Mouse (Mus musculus) CD4-positive, CD25-positive, alpha-beta regulatory T cell, adult 4 months (primary cell): ENCODE measurements around the gene Gm20388. TPM values are rescaled to one million over a fixed set of nuclear protein-coding genes. Genes with fewer than 3 reads are reported as not detected.

Experiments used
- ATAC-seq: one replicate; pipeline ENCODE4 v1.8.0; 2017
- polyA plus RNA-seq, 2 experiments: library from polyadenylated mRNA; unstranded; fragments of 100-300 nt; shearing (Covaris generic); gene quantifications; one replicate each; pipeline ENCODE4 v1.2.1; 2017

The Gm20388 gene
- polyA plus RNA-seq, 2 experiments from 2014 or later: 10.7 to 12.8 TPM

DNA sequence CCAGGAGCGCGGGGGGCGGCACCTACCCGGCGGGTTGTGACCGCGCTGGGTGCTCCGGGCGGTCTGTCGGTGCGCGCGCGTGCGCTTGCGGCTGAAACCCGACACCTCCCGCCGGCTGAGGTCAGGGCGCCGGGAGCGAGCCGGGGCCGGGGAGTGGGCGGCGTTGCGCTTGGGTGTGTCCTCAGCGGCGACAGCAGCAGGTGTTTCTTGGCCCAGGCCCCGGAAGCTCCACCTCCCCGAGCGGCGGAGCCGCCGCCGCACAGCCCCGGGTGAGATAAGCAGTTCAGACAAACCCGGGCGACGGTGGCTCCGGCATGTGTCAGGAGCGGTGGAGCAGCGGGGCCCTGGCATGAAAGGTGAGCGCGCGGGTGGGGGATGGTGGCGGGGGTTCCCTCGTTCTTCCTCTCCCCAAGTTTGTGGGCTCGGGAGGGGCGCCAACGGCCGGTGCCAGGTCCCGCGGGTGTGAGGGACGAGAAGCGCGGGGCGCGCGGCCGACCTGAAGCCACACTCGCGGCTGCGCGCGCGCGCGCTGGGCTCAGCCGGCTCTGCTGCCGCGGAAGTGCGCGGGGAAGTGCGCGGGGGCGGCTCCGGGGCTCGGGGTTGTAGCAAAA, 626.7 kb downstream of the Gm20388 start:
- ATAC-seq: peak; percentile 59

DNA sequence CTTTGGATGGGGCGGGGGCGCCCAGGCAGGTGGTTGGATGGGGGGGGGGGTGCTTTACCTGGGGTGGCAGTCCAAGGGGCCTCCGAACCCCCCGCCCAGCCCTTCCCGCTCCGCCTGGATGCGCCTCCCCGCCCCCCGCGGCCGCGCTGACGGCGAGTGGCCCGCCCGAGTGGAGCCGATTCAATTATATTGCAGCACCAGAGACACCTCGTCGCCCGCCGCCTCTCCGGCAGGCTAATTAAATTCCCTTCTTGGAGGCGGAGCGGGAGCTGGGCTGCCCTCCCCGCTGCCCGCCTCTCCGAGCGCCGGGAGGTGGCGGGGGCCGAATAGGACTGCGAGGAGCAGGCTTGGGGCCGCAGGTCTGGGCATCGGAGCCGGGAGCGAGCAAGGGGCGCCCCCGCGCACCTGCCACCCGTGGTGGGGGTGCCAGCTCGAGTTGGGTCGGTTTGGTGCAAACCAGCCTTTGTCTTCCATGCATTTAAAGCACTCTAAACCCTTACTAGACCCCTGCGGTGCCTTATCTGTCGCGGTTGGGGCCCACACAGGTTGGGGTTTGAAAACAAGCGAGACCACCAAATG, 627.3 kb downstream of the Gm20388 start:
- no peak for ATAC-seq

DNA sequence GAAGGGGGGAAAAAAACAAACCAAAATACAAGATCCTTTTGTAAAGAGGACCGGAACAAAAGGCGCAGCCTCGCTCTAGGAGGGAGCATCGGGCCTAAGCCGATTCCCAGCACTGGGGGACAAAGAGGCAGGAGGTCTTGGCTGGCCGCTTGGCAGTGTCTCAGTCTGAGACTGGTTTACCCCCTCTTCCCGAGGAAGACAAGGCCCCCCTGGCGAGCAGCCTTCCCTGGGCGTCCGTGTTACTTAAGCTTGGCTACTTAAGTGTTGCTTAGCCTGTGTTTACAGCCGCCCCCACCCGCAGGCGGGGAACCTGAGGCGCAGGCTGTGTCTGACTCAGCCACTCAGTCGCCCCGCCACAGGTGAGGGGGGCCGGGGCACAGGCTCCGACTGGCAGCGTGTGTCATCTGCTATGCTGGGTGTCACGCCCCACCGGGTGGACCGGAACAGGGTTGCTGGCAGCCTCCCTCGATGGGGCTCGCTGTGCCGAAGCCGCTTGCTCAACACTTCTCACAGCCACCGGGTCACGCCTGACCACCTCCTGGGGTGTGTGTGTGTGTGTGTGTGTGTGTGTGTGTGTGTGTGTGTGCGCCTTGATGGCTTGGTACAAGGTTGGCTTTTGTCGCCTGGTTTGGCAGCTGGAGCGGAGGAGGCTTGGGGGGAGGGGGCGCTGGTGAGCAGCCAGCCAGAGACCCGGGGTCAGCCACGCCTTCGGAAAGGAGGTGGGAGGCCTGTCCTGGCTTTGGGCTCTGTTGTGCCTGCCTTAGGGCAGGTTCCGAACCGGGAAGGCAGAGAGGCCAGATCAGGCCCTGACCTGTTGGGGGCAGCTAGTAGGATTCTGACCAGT, 628.0 kb downstream of the Gm20388 start:
- ATAC-seq: peak; percentile 77

DNA sequence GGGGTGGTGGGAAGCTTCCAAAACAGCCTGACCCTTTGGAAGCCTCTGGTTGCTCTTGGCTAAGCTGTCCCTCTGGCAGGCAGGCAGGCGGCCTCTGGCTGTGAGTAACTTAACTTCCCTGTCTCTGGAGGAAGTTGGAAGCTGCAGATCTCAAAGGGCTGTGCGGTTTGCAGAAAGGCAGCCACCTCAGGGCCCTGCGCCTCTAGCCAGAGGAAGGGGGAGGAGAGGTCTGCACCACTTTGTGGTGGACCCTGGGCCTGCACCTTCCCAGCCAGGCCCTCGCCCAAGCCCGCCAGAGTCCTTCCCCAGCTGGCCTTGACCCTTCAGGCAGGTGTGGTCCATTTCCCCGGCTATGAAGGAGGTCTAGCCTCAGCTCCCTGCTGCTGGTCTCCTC, 628.7 kb downstream of the Gm20388 start:
- ATAC-seq: no peak

DNA sequence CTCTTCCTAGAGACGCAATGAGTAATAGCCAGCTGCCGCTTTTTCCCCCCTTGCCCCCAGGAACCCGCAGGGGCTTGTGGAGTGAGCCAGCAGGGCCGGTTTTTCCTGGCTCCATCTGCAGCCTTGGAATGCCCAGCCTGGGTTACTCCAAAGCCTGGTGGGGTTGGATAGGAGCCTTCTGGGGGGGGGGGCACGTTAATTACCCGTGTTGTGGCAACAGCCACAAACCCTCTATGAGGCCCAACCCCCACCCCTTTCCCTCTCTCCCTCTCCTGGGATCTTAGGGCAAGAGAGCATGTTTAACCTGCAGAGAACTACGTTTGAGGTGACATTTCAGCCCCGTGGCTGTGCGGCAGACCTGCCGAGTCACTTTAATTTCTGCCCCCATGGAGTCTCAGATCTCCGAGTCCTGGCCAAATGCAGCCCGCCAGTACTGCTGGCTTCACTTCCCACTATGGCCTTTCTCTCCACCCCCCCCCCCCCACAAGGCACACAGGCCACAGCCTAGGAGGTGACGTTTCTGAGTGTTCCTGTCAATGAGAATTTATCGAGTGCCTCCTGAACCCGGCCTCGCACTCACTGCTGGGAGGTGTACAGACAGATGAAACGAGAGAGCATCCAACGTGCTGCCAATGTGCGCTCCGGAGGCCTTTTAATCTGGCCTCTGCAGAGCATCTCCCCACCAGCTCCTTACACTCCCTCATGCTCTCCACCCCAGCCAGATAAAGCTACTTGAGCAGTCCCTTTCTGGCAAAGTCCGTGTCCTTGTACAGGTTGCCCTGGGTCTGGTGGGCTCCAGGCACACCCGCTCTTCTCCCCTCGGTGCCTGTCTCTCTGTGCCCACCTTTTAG, 629.4 kb downstream of the Gm20388 start:
- no peak for ATAC-seq

DNA sequence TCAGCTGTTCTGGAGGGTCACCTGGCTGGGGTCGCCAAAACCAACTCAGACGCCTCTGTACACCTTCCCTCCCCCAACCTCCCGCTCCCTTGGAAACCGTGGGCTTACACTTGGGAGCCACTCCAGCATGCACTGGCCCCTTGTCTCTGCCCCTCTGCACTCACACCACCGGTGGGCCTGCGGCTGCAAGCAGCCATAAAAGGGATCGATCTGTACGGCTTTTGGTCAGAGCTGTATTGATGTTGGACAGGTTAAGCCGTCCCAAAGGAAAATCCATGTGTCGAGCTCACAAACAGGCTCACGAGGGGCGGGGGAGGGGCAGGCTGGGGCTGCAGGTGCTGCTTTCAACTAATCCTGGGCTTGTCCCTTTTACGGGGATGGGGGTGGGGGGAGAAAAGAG, 632.4 kb downstream of the Gm20388 start:
- ATAC-seq: no peak

DNA sequence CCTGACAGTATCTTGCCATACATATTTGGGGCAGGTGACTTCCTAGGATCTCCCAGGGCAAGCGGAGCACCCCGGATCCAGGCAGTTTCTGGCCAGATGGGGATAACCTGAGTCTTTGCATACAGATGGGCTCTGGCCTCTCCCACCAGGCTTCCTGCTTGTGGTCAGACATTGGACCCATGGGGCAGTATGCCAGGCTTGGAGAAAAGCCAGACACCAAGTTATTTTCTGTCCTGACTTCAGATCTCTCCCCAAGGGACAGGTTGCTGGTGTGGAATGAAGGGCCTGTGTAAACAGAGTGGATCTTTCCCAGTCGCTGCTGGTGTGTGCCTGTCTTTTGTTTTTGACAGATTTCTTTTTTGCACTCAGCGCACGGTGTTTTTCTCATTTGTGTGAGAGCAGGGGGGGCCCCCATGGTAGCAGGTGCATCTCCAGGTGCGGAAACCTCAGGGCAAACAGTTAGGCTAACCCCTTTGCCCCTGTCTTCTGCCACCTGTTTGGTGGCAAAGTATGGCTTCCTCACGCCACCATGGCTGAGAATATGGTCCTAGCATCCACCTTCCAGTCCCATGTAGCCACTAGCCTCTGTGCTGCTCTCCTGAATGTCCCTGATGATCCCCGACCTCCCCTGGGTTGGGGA, 632.9 kb downstream of the Gm20388 start:
- peak; percentile 7 for ATAC-seq

DNA sequence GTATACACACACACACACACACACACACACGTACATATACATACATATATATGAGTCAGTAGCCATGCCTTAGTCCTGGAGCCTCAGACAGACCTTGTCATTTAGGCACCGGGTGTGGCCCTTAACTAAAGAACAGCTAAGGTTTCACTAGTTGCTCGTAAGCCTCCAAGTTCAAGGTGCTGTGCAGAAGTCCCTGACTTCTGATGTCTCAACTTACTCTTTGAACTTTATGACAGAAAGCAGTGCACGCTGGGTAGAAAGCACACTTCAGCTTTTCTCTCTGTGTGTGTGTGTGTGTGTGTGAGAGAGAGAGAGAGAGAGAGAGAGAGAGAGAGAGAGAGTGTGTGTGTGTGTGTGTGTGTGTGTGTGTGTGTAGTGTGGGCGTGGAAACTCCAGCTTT, 633.5 kb downstream of the Gm20388 start:
- ATAC-seq: peak; percentile 75

DNA sequence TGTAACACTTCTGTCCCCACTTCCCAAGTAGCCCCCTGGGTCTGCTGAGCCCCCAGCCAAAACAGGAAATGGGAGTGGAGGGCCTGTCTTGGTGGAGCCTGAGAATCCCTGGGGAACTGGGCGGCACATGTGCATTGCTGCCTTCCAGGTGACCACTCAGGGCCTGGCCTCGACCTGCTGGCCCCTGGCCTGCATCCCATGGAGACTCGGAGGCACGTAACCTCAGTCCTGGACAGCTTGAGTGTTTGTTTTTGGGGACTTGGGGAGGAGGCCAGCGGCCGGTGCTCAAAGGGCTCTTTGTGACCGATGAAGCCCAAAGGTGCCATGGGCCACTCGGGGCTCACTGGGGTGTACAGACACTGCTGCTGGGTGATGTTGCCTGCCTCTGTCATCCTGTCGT, 636.9 kb downstream of the Gm20388 start:
- no peak for ATAC-seq

DNA sequence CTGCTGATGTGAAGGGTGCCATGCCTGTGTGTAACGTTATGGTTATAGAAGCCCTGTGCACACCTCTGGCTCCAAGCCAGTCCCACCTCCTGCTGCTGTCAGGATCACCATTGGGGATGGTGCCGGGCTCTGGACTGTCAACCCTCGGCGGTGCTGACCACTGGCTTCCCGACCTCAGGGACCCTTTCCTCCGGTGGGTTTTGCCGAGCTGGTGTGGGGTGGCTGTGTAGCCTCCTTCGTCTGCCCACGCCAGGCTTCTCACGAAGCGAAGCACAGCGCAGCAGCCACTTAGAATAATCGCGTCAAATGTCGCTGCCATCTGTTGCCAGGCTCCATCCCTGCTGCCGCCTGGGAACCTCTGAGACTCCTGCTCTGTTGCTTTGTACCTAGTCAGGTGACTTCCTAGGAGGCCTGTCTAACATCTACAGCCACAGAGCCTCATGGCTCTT, 637.7 kb downstream of the Gm20388 start:
- ATAC-seq: no peak

DNA sequence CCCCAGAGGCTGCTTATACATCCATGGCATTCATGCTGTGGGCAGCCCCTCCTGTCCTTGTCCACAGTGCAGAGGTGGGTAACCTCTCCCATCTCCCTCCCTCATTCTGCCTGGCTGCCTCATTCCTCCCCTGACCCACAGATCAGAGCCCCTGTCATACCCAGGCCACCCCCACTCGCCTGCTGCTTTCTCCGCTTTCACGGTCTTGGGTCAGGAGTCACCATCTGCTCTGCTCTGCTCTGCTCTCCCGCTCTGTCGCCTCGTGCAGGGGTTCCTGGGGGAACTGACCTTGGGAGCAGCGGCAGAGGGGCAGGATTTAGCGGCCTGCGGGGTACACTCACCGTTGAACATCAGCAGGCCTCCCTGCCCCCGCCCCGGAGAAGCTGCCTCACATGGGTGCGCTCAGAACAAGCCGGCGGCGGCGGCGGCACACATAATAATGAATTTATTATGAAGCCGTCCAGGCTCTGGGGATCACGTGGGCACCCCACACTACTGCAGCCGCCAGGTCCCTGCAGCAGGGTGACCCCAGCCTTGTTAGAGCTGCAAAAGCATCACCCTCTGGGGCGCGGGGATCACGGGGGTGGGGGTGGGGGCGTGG, 638.8 kb downstream of the Gm20388 start:
- ATAC-seq: no peak

DNA sequence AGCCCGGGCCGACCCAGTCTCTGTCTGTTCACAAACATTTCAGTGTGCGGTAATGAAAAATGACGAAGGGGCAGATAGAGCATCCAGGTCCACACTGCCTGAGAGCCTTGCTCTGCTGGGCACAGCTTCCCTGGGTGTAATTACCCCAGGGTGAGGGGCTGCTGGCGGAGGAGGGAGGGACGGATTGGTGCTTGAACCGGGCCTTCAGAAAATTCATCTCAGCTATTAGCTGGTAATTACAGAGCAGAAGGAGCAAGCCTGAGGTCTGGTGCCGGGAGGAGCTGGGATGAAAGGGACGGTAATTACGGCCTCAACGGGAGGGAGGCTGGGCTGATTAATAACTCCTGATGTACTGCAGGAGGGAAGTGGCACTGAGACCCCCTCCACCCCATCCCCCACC, 639.3 kb downstream of the Gm20388 start:
- no peak for ATAC-seq

DNA sequence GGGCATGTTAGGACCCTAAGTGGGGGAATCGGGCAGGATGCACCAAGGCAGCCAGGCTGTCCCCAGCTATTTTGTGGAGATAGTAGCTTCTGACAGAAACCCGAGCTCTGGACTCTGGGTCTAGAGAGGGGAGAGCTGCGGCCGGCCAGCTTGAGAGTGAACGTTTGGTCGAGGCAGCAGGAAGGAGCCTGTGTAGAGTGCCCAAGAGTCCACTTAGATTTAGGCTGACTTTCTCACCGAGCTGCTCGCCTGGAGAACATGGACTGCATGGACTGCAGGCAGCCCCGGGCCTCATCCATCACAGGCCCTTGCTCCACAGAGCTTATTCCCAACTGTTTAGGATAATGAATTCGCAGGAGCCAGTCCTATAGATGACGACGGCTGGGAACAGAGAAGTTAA, 639.8 kb downstream of the Gm20388 start:
- no peak for ATAC-seq

DNA sequence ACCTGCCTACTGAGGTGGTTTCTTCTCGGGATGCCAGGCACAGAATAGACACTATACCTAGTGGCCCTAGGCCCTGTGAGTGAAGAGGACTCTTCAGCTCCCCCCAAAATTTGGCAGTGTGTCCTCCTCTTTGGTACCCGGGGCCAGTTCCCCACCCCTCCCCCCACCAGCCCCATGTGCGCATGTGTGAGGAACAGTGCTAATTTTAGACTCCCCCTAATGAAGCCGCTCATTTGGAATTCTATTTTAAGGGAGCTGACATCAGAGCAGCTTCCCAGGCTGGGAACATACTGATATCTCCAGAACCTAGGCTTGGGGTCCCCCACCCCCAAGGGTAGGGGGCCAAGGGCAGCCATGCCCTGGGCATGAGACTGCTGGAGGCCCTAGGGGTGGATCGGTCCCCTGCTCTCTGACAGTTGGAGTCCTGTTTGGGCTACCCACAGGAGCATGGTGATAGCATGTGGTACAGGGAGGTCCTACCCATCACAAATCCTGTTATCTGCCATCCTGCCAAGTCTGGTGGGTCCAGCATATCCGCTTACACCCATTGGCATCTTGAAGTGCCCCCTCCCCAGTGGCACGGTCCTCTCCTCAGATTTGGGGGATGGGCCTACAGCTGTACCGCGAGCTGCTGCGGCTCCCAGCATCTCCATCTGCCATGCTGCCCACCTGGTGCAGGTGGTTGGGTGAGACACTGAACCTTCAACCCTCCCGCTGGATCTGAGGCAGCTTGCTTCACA, 640.5 kb downstream of the Gm20388 start:
- no peak for ATAC-seq

DNA sequence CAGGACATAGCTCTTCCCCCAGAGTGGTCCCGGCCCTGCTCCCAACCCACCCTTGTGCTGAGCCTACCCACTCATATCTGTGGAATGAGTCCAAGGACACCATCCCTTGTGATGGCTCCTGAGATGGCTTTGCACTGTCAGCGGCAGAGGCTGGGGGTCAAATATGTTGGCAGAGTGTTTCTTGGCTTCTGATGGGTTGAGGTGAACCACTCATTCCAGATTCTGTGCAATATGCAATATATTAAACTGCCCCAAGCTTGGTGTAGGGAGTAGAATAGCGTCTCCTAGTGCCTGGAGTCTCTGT, 641.0 kb downstream of the Gm20388 start:
- ATAC-seq: no peak

DNA sequence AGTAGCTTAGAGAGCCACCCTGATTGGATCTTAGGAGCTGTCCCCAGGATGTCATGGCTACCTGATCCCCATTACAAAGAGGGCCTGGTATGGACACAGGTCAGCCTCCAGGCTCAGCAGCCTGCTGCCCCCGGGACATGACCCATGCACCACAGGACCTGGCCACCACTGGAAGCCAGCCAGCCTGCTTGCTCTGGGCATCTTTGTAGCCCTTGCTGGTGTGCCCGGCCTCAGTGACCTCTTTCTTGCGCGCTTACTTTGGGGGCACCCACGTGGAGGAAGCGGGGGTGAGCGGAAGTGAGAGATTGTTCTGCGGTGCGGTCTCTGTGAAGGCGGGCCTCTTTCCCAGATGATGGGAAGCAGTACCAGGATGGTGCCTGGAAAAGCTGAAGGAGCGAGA, 641.9 kb downstream of the Gm20388 start:
- ATAC-seq: no peak

DNA sequence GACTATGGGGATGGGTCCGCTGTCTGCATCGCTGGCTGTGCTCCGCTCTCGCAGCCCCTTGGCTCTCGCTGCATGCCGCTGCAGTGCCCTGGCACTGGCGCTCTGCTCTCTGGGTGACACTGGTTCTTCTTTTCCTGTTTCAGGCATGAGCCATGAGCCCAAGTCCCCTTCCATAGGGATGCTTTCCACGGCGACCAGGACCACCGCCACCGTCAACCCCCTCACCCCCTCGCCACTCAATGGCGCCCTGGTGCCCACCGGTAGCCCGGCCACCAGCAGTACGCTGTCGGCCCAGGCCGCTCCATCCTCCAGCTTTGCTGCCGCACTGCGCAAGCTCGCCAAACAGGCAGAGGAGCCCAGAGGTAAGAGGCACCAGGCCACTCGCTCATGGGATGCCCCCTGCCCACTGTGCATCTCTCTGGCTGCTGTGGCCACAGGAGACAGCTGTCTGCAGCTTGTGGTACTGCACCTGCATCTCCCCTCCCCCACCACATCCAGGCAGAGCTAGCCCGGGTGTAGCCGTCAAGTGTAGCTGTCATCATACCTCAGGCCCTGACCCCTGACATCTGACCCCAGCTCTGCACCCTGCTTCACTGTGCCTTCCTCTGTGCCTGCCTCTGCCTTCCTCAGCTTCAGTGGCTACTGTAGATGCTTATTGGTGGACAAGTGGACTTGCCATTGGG, 642.9 kb downstream of the Gm20388 start:
- no peak for ATAC-seq

DNA sequence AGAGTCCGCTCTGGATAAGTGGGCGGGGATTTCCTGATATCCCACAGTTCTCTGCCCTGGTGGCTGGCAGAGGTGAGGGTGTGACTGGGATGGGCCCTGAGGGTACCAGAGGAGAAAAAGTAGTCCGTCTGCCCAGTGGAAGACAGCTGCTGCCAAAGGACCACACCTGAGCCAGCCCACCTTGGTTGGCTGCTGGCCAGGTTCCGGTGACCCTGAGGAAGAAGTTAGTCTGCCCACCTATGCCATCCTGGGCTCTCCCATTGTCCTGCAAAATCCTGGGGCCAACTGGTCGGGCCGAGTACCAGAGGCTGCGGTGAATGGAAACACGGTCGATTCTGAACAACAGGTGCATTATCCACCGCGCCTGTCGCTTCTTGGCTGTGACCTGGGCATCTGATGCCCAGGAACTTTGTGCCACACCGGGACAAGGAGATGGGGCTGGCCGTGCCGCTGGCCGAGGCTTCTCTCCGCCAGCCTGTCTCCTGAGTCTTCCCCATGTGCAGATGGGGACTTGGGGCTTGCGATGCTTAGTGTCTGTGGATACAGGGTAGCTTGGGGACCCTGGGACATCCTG, 643.9 kb downstream of the Gm20388 start:
- no peak for ATAC-seq

DNA sequence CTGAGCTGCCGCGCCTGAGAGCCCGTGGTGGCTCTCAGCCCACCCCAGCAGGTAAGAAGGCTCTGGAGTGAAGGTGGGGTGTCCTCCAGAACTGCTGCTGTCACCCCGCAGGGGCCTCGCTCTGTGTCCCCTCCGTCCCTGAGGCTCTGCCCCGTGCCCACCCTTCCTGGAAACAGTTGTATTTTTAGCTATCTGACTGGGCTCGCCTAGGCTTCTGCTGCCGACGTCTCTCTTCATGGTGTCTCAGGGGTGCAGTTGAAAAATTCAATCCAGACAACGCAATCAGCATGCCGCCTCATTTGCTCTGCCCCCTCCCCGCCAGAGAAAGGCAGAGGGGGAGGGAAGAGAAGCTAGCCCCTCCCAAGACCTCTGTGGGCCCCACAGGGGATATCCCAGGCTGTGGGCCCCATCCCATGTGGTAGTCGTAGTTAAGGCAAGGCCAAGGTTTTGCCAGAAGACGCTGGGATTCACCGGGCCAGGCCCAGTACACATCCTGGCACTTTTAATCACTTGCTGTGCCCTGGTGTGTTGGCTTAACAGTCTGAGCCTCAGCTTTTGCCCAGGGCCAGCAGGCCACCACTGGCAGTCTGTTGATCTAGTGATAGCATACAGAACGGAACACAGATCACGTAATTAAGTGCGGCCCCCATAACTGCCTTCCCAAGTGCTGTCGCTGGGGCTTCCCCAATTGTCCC, 645.7 kb downstream of the Gm20388 start:
- ATAC-seq: no peak
